ENCODE assay signal across 27 mouse cellular contexts in the genomic region with DNA sequence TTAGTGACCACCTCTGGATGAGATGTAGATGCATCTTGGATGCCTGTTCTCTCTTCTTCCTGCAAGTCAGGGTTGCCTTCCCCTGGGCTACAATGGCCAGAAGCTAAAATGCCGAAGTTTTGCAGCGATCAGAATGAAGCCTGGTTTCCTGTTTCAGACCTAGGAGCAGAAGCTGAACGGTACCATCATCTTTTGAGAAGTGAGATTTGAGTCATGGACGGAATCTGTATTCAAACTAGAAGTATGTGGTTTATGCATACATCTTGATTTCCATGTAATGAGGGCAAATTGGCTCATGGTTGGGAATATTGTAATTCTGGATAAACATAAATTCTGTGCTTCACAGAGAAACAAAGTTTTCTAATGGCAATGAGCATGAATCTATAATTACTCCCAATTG.
"Had no signal": no experiment of that assay in that cellular context is flagged by ENCODE, and none has a peak within 500 bp of the region (broad histone marks: within the 10 kb centered on the region; RNA-seq: fewer than 3 reads in every experiment).

No protein-coding gene starts in this region.

- H3K4me3 ChIP-seq: embryonic facial prominence, embryonic 10.5 days; embryonic facial prominence, embryonic 12.5 days; embryonic facial prominence, embryonic 13.5 days; embryonic facial prominence, embryonic 15.5 days; erythroblast, embryonic 14.5 days; forebrain, embryonic 10.5 days; forebrain, embryonic 12.5 days; forebrain, embryonic 13.5 days; forebrain, embryonic 15.5 days; gastrocnemius, adult 2 months; heart, adult 2 months had no signal

- H3K4me2 ChIP-seq: embryonic facial prominence, embryonic 12.5 days; embryonic facial prominence, embryonic 13.5 days; embryonic facial prominence, embryonic 15.5 days; forebrain, embryonic 12.5 days; forebrain, embryonic 13.5 days; forebrain, embryonic 15.5 days had no signal

- DNase-seq: cerebellum, adult 9-10 months; cerebellum, adult 9-11 months; cerebellum, postnatal 10 days; cerebellum, postnatal 14 days; cerebellum, postnatal 25 days; cerebellum, postnatal 36 days; embryo, embryonic 11 days; forebrain, postnatal 0 days; gastrocnemius, adult 2 months; gastrocnemius, postnatal 10 days; gastrocnemius, postnatal 14 days; gastrocnemius, postnatal 25 days; gastrocnemius, postnatal 36 days; heart, adult 11 months; heart, adult 18-20 months; heart, adult 2 months had no signal

- H3K27ac ChIP-seq: embryonic facial prominence, embryonic 10.5 days; embryonic facial prominence, embryonic 12.5 days; embryonic facial prominence, embryonic 13.5 days; embryonic facial prominence, embryonic 15.5 days; forebrain, embryonic 10.5 days; forebrain, embryonic 12.5 days; forebrain, embryonic 13.5 days; forebrain, embryonic 15.5 days; gastrocnemius, adult 2 months; heart, adult 2 months had no signal

- H3K9ac ChIP-seq: embryonic facial prominence, embryonic 12.5 days; embryonic facial prominence, embryonic 13.5 days; embryonic facial prominence, embryonic 15.5 days; forebrain, embryonic 12.5 days; forebrain, embryonic 13.5 days; forebrain, embryonic 15.5 days; forebrain, postnatal 0 days had no signal

- H3K4me1 ChIP-seq: embryonic facial prominence, embryonic 10.5 days; embryonic facial prominence, embryonic 12.5 days; embryonic facial prominence, embryonic 13.5 days; embryonic facial prominence, embryonic 15.5 days; forebrain, embryonic 10.5 days; forebrain, embryonic 12.5 days; forebrain, embryonic 13.5 days had no signal

- ATAC-seq: forebrain, embryonic 13.5 days; forebrain, embryonic 14.5 days; forebrain, embryonic 15.5 days; forebrain, embryonic 16.5 days; forebrain, postnatal 0 days had no signal

- H3K27me3 ChIP-seq: embryonic facial prominence, embryonic 12.5 days; embryonic facial prominence, embryonic 13.5 days; embryonic facial prominence, embryonic 15.5 days; forebrain, embryonic 15.5 days had no signal

- H3K36me3 ChIP-seq: embryonic facial prominence, embryonic 10.5 days; embryonic facial prominence, embryonic 12.5 days; embryonic facial prominence, embryonic 13.5 days; embryonic facial prominence, embryonic 15.5 days; forebrain, embryonic 10.5 days; forebrain, embryonic 12.5 days; forebrain, embryonic 15.5 days had no signal

- H3K9me3 ChIP-seq: embryonic facial prominence, embryonic 10.5 days; embryonic facial prominence, embryonic 12.5 days; embryonic facial prominence, embryonic 13.5 days; embryonic facial prominence, embryonic 15.5 days; forebrain, embryonic 10.5 days; forebrain, embryonic 12.5 days; forebrain, embryonic 13.5 days; forebrain, embryonic 15.5 days had no signal
